Mouse (Mus musculus) midbrain, embryonic 12.5 days (tissue): Measurements from ENCODE around the gene Kctd13. TPM values are rescaled to one million over a fixed set of nuclear protein-coding genes. Genes with fewer than 3 reads are reported as not detected.

Experiments used
- ATAC-seq: fragments of 200-750 bp; cut with Nextera tagmentation; 2 replicates; pipeline ENCODE4 v1.8.0; 2017; ENCODE audit warnings: low read depth, moderate TSS enrichment, moderate library complexity; ENCODE audit not compliant: low FRiP score
- H3K27ac ChIP-seq: fragments of 300-500 bp; sonication (generic); replicated peaks from 2 replicates; pipeline ENCODE4 v1.5.1; 2016; ENCODE audit warnings: mild to moderate bottlenecking
- H3K27me3 ChIP-seq: fragments of 300-500 bp; sonication (generic); 2 replicates; pipeline ENCODE4 v1.6.1; 2016; ENCODE audit warnings: mild to moderate bottlenecking
- H3K36me3 ChIP-seq: fragments of 300-500 bp; sonication (generic); 2 replicates; pipeline ENCODE4 v1.6.1; 2016
- H3K4me1 ChIP-seq: fragments of 300-500 bp; sonication (generic); 2 replicates; pipeline ENCODE4 v1.6.1; 2016
- H3K4me2 ChIP-seq: fragments of 300-500 bp; sonication (generic); replicated peaks from 2 replicates; pipeline ENCODE4 v1.6.1; 2016; ENCODE audit warnings: mild to moderate bottlenecking, moderate library complexity
- H3K4me3 ChIP-seq: fragments of 300-500 bp; sonication (generic); 2 replicates; pipeline ENCODE4 v1.5.1; 2016; ENCODE audit warnings: mild to moderate bottlenecking
- H3K9ac ChIP-seq: fragments of 300-500 bp; sonication (generic); replicated peaks from 2 replicates; pipeline ENCODE4 v1.6.1; 2016; ENCODE audit warnings: mild to moderate bottlenecking, moderate library complexity
- H3K9me3 ChIP-seq: fragments of 300-500 bp; sonication (generic); 2 replicates; pipeline ENCODE4 v1.6.1; 2016; ENCODE audit warnings: mild to moderate bottlenecking
- WGBS: fragments of 180-500 bp; shearing (Covaris S2); methylation state at CpG from one replicate; pipeline ENCODE4 v1.1.7; 2016; 5-methylcytosine and 5-hydroxymethylcytosine counted together
- polyA plus RNA-seq: library from polyadenylated mRNA; unstranded; fragments of >200 nt; fragmentation: Nextera tagmentation; extraction: Ambion mirVana; gene quantifications from 2 replicates; pipeline ENCODE4 v1.2.1, GENCODE M21; 2016

Gene Kctd13
- polyA plus RNA-seq, 1 experiment from 2014 or later: 50.5 TPM

- H3K4me2 ChIP-seq: no peak overlapping the region
- H3K9ac ChIP-seq: no peak overlapping the region
- WGBS: 73% methylated on average over 3 of the region's 3 CpGs
- H3K9me3 ChIP-seq: no peaks in the 10 kb centered on the region
- no peak overlapping the region for H3K27ac ChIP-seq
- H3K27me3 ChIP-seq: peaks cover 34% of the 10 kb centered on the region
- ATAC-seq: no peak
- no peaks in the 10 kb centered on the region for H3K4me1 ChIP-seq
- no peak overlapping the region for H3K4me3 ChIP-seq
- peaks cover 25% of the 10 kb centered on the region for H3K36me3 ChIP-seq
Measured at GRCm38 (mm10) chr7:126965568-126965967, 36.9 kb downstream of the Kctd13 start.

DNA sequence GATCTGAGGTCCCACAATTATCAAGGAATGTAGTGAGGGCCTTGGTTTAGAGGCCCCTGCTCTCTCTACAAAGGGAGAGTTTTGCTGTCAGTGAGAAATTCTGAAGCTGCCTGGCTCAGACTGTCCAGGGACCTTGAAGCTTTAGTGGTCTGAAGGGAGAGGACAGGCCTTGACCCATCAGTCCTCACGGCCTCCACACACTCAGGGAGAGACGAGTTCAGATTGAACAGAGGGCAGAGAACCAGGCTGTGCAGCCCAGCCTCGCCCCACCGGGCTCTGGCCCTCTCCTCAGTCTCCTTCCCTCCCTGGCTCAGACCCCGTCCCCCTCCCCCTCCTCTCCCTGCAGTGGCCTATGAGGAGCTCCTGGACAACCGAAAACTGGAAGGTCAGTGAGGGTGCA, 38.7 kb downstream of the Kctd13 start:
- no peak overlapping the region for H3K9ac ChIP-seq
- H3K4me1 ChIP-seq: no peaks in the 10 kb centered on the region
- H3K36me3 ChIP-seq: peaks cover 21% of the 10 kb centered on the region; the same call in 1 of the 2 replicates
- WGBS: 70% methylated on average over 6 of the region's 6 CpGs
- ATAC-seq: no peak
- peaks cover 20% of the 10 kb centered on the region for H3K27me3 ChIP-seq
- no peaks in the 10 kb centered on the region for H3K9me3 ChIP-seq
- no peak overlapping the region for H3K27ac ChIP-seq
- no peak overlapping the region for H3K4me3 ChIP-seq
- H3K4me2 ChIP-seq: no peak overlapping the region

DNA sequence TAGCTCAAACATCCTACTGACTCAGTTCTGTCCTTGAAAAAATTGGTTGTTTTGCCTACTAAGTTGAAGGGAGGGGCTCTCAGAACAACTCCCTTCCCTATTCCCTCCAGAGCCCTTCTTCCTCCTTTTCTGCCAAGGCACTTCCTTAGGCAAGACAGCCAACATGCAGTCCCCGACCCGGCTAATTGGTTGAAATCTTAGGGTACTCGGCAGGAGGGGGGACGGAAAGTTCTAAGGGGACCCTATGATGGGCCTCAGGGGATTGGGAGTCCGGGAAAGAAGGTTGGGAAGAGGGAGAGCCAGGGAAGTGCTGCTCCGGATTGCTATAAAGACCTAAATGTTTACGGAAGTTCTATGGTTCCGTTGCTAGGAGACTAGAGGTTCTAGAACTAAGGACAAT, 46.8 kb downstream of the Kctd13 start:
- WGBS: 18% methylated on average over 8 of the region's 8 CpGs
- Histone ChIP-seq H3K4me3 (peak overlapping the region; percentile 97), H3K9me3 (no peaks in the 10 kb centered on the region), H3K9ac (no peak overlapping the region), H3K36me3 (peaks cover 36% of the 10 kb centered on the region), H3K4me2 (peak overlapping the region; percentile 88), H3K27me3 (no peaks in the 10 kb centered on the region; the same call in 1 of the 2 replicates), H3K4me1 (peaks cover 7% of the 10 kb centered on the region), H3K27ac (0 out of 2 replicates have a peak overlapping the region, but pooled peaks have one; percentile 96)
- peak; percentile 57 for ATAC-seq

DNA sequence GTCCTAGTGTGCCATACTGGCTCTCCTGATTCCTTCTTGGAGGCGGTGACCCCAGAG, 47.0 kb downstream of the Kctd13 start, which contains the start of gene Cdipt:
Gene Cdipt, plus strand, starts transcription at position 22 of the 57 bp plus-strand sequence.
- Histone ChIP-seq H3K36me3 (peaks cover 37% of the 10 kb centered on the region), H3K4me3 (peak within 1 kb of the TSS; percentile 97), H3K27me3 (no peaks in the 10 kb centered on the region; the same call in 1 of the 2 replicates), H3K9me3 (no peaks in the 10 kb centered on the region), H3K27ac (peak within 1 kb of the TSS; percentile 96), H3K4me2 (peak within 1 kb of the TSS; percentile 88), H3K9ac (peak within 1 kb of the TSS; percentile 97), H3K4me1 (peaks cover 7% of the 10 kb centered on the region)
- 0% methylated on average over 1 of the region's 1 CpGs for WGBS
- ATAC-seq: no peak

DNA sequence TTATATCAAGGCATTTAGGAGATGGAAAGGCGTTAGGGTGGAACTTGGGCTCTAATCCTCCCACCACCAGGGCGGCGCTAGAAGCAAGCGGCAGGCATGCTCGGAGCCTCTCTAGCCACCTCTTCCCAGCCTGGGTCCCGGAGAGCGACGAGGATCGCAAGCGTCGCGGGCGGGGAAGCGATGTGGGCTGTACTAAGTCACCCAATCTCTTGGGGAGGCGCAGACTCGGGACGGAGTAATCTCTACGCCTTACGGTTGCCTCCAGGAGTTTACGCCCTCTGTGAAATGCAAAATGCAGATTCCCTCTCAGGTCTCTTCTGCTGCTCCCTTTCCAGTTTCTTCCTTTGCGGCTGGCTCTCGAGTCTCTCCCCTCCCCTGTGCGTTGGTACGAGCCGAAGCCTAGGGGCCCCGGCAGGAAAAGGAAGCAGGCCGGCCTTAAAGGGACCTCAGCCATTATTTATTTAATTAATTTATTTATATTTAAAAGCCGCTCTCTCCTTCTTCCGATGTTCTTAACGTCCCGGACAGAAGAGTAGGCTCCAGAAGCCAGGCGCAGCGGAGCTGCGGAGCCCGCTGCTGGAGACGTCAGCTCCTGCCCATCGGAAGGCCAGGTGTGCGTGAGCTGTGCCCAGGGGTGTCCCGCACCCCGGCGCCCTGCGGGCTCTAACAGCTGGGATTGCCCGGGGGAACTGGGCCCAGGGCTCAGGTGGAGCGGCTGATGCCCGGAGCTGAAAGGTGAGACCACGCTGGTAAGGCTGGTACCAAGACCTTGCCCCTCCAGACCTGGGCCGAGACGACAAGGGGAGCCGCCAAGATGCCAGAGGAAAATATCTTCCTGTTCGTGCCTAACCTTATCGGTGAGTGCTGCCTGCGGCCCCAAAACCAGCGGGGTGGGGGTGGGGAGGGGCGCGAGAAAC, 47.5 kb downstream of the Kctd13 start, which contains the start of gene Cdiptos:
Gene Cdiptos, minus strand, starts transcription at position 149 of the 917 bp plus-strand sequence.
- under 1% methylated on average over 55 of the region's 55 CpGs for WGBS
- H3K4me3 ChIP-seq: peak within 1 kb of the TSS; percentile 97

DNA sequence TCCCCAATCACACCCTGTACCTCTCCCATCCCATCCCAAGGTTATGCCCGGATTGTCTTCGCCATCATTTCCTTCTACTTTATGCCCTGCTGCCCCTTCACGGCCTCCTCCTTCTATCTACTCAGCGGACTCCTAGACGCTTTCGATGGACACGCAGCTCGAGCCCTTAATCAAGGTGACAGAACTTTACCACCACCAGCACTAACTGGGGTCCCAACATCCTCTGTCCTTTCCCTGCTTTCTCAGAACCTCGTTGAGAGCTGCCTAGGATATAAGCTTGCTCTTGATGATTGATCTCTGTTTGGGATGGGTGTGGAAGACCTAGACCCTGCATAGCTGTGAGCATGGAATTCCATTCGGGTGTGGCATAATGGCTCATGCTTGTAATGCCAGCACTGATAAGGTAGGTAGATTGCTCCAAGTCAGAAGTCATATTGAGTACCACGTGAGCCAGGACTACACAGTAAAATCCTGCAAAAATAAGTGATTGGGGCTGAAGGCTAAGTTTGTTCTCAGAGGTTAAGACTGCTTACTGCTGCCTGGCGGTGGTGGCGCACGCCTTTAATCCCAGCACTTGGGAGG, 48.3 kb downstream of the Kctd13 start:
- Histone ChIP-seq H3K4me1 (peaks cover 7% of the 10 kb centered on the region), H3K4me2 (peak overlapping the region; percentile 88), H3K36me3 (peaks cover 36% of the 10 kb centered on the region), H3K27ac (peak overlapping the region; percentile 96; the same call in 1 of the 2 replicates), H3K9ac (peak overlapping the region; percentile 97), H3K27me3 (no peaks in the 10 kb centered on the region; the same call in 1 of the 2 replicates), H3K4me3 (peak overlapping the region; percentile 97), H3K9me3 (no peaks in the 10 kb centered on the region)
- 29% methylated on average over 14 of the region's 14 CpGs for WGBS
- no peak for ATAC-seq

More for the DNA sequence above, 47.5 kb downstream of the Kctd13 start, which contains the start of gene Cdiptos:
- Histone ChIP-seq H3K9ac (peak within 1 kb of the TSS; percentile 97), H3K4me2 (peak within 1 kb of the TSS; percentile 88), H3K27me3 (no peaks in the 10 kb centered on the region; the same call in 1 of the 2 replicates), H3K4me1 (peaks cover 7% of the 10 kb centered on the region), H3K36me3 (peaks cover 35% of the 10 kb centered on the region), H3K9me3 (no peaks in the 10 kb centered on the region), H3K27ac (peak within 1 kb of the TSS; percentile 96)
- peak; percentile 95 for ATAC-seq

- Histone ChIP-seq H3K9me3 (no peaks in the 10 kb centered on the region), H3K9ac (no peak overlapping the region), H3K27ac (no peak overlapping the region), H3K4me1 (peaks cover 7% of the 10 kb centered on the region), H3K4me3 (no peak overlapping the region), H3K4me2 (no peak overlapping the region), H3K36me3 (peaks cover 33% of the 10 kb centered on the region), H3K27me3 (no peaks in the 10 kb centered on the region)
- WGBS: 95% methylated on average over 6 of the region's 6 CpGs
- no peak for ATAC-seq
Measured at GRCm38 (mm10) chr7:126978841-126979240, 50.2 kb downstream of the Kctd13 start.

DNA sequence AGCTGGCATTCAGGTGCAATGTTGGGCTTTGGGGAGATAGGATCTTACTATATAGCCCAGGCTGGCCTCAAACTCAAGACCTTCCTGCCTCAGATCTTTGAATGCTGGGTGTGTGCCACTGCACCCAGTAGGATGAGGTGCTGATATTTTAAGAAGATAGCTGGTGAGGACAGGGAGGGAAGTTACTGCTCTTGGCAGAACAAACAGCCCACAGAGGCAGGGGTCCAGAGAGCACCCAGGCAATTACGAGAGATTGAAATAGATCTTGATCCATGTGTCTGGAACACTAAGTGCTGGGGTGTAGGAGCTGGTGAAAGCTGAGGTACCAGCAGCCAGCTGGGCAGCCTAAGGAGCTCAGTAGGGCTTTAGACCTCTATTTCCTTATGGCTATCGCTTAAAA, 52.9 kb downstream of the Kctd13 start:
- Histone ChIP-seq H3K27me3 (no peaks in the 10 kb centered on the region), H3K9ac (no peak overlapping the region), H3K27ac (no peak overlapping the region), H3K4me1 (peaks cover 7% of the 10 kb centered on the region), H3K4me2 (no peak overlapping the region), H3K36me3 (peaks cover 33% of the 10 kb centered on the region), H3K9me3 (no peaks in the 10 kb centered on the region), H3K4me3 (no peak overlapping the region)
- no peak for ATAC-seq
- 92% methylated on average over 2 of the region's 2 CpGs for WGBS

DNA sequence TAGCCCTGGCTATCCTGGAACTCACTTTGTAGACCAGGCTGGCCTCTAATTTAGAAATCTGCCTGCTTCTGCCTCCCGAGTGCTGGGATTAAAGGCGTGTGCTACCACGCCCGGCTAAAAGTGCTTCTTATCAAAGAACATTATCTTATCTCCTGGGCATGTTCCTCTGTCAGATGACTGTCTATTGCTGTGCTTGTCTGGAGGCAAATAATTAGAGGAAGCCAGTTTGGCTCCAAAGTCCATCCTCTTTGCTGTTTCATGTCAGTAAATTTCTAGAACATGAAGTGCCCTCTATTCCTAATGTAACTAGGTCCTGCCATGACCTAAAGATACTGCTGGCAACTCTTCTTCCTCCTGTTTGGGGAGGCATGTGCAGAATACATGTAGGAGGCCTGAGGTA, 53.4 kb downstream of the Kctd13 start:
- Histone ChIP-seq H3K36me3 (peaks cover 33% of the 10 kb centered on the region), H3K27me3 (no peaks in the 10 kb centered on the region), H3K4me3 (no peak overlapping the region), H3K4me2 (no peak overlapping the region), H3K9ac (no peak overlapping the region), H3K27ac (no peak overlapping the region), H3K4me1 (peaks cover 4% of the 10 kb centered on the region), H3K9me3 (no peaks in the 10 kb centered on the region)
- 93% methylated on average over 4 of the region's 4 CpGs for WGBS
- no peak for ATAC-seq

- Histone ChIP-seq H3K27me3 (no peaks in the 10 kb centered on the region), H3K27ac (no peak overlapping the region), H3K9me3 (no peaks in the 10 kb centered on the region), H3K36me3 (peaks cover 31% of the 10 kb centered on the region), H3K4me3 (no peak overlapping the region), H3K4me1 (no peaks in the 10 kb centered on the region), H3K4me2 (no peak overlapping the region), H3K9ac (no peak overlapping the region)
- WGBS: 87% methylated on average over 7 of the region's 7 CpGs
- no peak for ATAC-seq
Measured at GRCm38 (mm10) chr7:126983113-126983512, 54.4 kb downstream of the Kctd13 start.

- Histone ChIP-seq H3K4me3 (no peak overlapping the region), H3K9me3 (no peaks in the 10 kb centered on the region), H3K27ac (no peak overlapping the region), H3K27me3 (no peaks in the 10 kb centered on the region), H3K4me2 (no peak overlapping the region), H3K9ac (no peak overlapping the region), H3K4me1 (no peaks in the 10 kb centered on the region), H3K36me3 (peaks cover 13% of the 10 kb centered on the region)
- ATAC-seq: no peak
- WGBS: 68% methylated on average over 10 of the region's 10 CpGs
Measured at GRCm38 (mm10) chr7:126984667-126985444, 56.2 kb downstream of the Kctd13 start.

DNA sequence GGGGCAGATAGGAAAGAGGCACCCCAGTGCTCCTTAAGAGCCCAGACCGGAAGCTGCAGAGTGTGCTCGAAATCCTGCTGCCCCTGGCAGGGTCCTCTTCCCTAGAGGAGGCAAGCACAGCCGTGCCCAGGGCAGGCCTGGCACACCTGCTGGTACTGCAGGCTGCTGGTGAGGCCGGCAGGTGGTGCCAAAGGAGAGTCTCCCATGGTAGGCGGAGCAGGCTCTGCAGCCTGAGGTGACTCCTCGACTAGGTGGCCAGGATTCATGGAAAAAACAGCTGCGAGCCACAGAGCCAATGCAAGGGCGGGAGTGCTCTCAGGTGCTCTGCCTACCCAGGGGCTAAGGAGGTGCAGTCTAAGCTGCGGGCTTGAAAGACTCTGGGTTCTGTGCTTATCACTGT, 57.6 kb downstream of the Kctd13 start:
- ATAC-seq: no peak
- no peaks in the 10 kb centered on the region; the same call in 1 of the 2 replicates for H3K27me3 ChIP-seq
- no peak overlapping the region for H3K27ac ChIP-seq
- no peaks in the 10 kb centered on the region for H3K4me1 ChIP-seq
- no peak overlapping the region for H3K9ac ChIP-seq
- WGBS: 41% methylated on average over 9 of the region's 9 CpGs
- H3K4me3 ChIP-seq: no peak overlapping the region
- H3K36me3 ChIP-seq: peaks cover 1% of the 10 kb centered on the region; the same call in 1 of the 2 replicates
- no peak overlapping the region for H3K4me2 ChIP-seq
- no peaks in the 10 kb centered on the region for H3K9me3 ChIP-seq
